Mouse (Mus musculus) lung, postnatal 36 days (tissue): ENCODE measurements at regions not wholly inside any gene's neighbourhood (a gene's known extent, or its start where the extent isn't known, plus 50 kb on each side); places are given as distances from the start of the nearest gene placed in this dataset.

Experiments
- DNase-seq: peaks from one replicate; pipeline ENCODE4 v3.0.0; 2022; ENCODE audit warnings: mixed read lengths

DNA sequence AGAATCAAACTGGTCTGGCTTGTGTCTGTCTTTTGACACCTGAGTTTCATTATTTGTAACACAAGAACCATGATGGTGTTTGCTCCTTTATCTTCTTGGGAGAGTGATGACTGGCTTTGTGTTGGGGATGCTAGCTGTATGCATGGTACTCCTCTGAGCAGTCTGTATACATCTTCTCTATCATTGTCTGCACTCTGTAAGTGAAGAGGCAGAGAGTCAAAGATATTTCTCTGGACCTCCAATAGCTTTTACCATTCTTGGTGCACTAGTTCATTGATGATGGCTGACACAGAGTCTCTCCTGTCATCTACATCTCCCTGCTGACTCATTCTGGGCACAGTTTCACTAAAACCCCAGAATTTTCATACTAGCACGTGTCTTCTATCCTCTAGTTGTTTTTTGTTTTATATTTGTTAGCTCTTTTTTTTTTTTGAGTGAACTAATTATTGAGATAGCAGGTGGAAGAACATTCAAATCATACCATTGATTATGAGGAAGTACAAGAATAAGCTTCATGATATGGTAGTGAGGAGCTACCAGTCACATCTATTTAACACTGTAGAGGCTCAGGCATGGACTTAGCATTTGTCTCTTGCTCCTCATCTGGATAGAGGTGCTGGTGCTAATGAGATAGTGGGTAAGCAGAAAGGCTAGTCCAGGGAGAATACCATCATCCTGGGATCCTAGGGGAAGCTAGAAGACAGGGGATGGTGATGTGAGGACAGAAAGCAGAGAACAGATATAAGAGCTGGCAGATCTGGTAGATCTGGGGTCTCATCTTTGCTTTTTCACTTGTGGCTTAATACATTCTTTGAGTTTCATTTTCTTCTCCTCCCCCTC lies 1402.9 kb upstream of the A1bg start:
- DNase-seq, result no peak

DNA sequence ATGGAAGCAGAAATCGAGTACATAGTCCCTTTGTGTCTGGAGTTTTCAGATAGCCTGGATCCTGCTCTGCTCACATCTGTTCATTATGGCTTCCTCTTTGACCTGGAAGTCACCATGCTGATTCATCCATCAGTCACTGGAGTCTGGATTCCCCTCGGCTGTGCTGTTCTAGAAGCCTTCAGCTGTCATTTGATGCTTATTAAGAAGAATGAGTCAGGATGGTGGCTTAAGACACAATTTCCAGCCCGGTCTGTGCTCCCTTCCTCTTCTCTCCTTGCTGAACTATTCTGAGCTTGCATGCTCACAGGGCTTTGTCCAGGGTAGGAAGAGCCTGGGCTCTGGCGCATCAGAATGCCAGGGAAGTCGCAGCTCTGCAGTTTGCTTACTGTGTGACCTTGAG lies 1398.2 kb upstream of the A1bg start:
- no peak for DNase-seq

DNA sequence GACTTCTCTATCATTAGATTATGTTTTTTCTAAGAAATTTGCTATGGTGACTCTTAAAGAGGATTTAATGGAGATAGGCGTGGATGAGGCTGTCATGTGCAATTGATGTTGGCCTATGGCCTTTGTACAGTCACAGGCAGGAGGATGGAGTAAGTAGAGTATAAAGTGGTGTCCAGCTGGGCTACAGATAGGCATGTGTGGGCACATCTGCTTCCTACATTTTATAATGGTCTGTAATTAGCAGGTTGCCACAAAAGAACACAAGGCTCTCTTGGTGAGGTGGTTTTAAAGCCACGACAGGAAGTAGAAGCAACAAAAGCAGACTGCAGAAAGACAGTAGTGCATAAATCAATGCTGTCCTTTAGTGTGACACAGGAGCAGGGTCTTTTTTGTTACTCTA lies 1391.6 kb upstream of the A1bg start:
- no peak for DNase-seq

DNA sequence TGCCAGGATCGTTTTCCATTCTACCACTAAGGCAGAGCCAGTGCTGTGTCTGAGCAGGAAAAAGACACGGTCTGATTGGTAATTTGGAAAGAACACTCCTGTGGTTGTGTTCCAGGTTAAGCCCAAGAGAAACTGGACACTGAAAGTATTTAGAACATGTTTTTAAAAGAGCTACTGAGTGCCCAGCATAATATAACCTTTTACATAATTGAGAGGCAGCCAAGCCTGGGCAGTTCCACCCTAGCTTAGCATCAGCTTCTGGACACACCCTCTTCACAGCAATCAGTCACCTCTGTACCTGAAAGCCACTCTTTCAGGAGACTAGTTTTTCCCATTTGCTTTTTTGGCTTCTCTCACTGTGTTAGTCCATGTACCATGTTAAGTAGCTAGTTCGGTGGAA lies 1379.4 kb upstream of the A1bg start:
- DNase-seq, result peak; percentile 41

DNA sequence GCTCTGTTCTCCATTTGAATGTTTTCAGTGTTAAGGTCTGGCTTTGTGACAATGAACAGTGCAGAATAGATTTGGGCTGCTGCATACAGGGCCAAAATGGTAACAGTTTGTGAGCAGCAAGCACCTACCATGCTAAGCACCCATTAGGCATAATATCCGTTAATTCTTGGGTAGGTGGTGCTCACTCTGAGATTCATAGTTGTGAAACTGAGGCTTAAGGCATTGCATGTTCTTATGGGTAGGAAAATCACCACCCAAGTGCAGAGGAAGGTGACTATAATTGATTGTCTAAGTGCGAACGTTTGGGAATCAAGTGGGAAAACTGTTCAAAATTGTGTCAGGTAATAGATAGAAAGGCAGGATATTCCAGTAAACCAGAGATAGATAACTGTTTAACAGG lies 1378.8 kb upstream of the A1bg start:
- no peak for DNase-seq

DNA sequence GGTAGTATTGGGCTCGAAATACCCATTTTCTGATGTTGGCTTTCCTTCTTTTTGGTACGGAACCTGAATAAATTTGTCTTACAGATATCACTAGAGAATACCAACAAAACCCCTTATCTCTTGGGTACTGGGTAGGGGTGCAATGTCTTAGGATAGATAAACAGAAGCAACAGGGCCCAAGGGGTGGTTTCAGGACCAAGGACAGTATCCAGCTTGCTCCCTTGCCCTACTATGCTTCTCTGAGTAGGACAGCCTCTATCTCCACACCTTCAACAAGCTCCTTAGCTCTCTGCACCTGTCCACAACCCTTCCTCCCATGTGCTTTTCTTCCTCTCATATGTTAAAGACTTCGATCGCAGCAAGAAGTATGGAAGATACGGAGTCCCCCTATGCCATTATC lies 1374.3 kb upstream of the A1bg start:
- DNase-seq, result no peak

DNA sequence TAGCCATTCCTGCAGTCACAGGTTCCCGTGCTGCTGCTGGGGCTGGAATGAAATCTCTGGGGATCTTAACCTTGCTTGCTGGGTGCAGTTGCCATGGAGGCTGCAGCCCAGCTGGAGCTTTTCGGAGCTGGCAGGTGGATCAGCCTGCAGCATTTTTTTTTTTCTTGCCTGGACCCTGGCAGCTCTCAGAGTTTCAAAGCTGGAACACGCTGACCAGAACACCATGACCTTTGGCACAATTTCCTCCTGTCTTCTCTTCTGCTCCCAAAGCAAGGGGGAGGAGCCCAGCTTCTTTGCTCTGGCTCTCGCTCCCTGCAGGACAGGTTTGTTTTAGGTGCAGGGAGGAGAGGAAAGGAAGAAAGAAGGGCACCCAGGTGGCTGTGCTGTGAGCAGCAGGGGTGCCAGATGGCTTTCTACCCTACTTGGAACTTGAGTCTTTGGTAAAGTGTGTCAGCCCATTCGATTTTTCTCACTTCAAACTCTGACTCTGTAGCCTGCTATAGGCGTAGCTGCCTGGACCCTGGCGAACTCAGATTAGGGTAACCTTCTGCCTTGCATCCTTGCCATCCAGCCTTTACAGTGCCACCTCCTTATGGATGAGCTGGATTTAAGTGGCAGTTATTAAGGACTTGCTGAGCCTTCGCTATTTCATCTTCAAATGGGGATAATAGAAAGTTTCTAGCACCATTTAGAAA lies 1372.6 kb upstream of the A1bg start:
- DNase-seq, result peak; percentile 80

DNA sequence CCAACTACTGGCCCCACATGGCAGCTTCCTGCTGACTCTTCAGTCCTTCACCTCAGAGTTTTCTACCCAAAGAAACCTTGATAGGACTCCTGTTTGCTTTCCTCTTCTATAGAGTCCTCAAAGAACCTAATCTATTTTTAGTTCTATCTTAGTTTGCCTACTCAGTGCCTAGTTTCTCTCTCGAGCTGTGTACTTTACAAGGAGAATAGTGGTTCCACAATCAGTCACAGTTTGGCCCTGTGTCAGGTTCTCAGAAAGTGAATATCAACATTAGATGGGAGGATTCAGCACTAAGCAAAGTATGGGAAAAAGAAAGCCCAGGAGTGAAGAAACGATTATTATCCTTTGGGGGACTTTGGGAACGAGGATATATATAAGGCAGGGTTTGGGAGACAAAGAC lies 1372.0 kb upstream of the A1bg start:
- DNase-seq, result peak; percentile 67

DNA sequence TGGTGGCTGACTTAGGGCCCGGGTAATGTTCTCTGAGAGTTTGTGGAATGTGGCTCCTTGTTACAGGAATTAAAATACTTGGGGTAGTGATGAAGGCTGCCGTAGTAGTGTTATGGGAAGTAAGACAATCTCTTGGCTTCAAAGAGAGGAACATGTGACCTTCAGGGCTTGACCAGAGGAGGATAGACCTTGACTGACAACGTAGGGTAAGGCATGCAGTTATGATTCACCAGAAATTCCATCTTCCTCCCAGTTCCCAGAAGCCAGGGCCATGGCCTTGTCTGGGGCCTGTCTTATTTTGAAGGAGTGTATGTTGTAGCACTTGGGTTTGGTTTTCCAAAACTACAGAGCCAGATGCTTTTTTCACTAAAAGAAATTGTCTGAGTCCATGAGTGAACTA lies 1370.1 kb upstream of the A1bg start:
- DNase-seq, result no peak

DNA sequence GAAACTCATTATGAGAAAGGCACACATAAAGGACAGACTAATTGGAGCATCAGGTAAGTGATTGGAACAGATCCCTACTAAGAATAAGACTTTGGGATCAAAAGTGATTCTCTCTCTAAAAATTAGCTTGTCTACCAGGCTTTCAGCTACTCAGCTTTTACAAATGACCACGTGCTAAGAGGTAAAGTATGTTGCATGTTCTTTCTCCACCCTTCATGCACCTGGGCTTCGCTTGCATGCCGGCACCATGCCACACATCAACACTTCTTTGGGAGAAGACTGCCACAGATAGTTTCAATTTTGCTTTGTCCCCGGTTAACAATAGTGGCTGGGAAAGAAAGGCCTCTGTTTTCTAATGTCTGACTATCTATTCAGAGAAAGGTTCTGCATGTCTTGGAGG lies 1367.9 kb upstream of the A1bg start:
- DNase-seq, result no peak

DNA sequence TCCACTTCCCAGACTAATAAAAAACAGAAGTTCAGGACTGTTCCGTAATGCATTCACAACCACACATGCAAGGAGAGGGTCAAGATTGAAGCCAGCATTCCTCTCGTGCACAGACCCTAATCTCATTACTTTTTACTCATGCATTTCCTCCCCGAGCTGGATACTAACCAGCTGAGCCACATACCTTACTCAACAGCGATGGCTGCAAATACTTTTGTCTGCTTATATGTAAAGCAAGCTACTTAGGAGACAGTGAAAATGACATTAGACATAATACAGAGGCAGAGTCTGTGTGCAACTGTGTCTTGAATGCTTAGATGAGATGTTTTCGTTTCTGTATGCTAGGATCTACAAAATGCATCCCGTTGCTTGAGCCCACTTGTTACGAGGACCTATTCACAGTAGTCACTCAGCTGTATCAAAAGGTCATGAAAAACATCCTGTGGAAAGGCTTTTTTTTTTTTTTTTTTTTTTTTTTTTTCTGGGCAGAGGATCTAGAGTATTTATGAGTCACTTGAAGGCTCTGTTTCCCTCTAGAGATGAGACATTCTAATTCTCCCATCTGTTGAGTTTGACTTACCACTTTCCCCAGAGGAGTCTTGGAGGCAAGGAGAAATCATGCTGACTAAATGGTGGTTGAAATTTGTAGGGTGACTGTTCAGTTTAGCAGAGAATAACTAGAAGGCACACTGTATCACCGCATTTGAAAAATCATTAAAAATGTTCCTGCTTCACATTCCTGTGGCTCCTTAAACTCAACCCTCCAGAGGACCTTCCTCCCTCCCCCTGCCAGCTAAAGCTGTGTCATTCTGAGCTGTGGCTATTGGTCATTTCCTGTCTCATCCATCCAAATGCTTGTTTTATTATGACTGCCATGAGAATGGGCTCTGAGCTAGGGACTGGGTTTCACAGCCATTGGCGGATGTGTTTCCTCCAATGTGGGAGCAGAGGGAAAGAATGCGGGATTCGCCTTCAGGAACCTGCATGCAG lies 1364.1 kb upstream of the A1bg start:
- no peak for DNase-seq

DNA sequence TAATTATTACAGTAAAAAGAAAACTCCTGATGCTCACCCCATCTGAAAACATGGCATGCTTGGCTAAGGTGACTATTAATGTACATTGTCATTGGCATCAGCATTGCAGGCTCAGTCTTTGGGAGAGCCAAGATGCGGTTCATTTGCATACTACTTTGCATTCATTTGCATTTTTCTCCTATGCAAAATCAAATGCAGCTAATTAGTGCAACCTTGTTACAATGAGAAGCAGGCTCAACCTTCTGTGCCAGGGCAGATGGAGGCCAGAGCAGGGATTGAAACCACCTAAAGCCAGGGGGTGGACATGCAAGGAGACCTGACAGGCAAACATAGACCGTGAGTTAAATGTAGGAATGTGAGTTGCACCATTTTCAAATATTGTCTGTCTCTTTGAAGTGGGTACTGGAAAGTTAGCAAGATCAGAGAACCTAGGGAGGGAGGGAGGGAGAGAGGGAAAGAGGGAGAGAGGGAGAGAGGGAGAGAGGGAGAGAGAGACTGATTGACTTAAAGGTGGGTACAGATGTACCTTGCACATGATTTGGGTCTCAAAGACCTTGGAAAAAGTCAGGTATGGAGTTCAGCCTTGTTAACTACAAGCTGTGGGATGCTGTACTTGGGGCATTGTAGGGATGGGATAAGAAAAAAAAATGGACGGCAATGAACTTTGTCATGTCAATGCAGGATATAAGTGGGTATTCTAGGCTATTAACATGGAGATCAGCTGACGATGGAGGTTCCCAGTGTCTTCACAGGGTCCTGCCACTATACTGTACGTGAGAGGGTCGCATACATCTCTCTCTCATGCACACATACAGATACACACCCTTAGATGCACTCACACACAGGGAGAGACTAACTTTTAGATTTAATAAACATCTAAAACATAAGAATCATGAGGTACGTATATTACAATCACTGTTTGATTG lies 1362.1 kb upstream of the A1bg start:
- DNase-seq, result no peak

DNA sequence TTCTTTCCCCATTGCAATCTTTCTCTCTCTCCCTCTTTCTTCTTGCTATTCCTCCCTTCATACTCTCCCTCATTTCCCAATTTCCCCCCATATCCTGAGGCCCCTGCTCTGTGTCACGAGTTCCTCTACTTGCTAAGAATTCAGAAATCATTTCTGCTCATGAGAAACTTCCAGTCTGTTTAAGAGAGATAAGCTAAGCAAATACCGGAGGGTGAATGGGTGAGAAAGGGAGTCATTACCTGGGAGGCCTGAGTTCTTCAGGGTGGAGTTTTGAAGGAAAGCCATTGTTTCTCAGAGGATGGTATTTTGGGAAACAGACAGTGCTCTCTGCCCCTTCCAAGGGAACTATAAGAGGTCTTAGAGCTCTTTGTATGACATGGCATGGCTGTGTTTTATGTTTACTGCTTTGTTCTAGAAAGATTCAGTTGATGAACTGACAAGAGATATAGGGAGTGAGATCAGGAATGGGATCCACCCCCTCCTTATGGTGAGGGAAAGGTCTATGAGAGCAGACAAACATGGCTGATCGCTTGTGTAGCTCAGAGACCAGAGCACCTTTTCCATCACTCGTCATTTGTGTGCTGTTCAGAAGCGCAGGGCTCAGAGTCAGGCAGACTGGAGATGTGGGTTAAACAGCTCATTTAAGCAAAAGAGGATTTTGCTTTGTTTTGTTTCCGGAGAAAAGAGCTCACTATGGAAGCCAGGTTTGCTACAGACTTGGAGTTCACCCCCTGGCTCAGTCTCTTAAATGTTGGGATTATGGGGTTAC lies 1361.0 kb upstream of the A1bg start:
- no peak for DNase-seq

DNA sequence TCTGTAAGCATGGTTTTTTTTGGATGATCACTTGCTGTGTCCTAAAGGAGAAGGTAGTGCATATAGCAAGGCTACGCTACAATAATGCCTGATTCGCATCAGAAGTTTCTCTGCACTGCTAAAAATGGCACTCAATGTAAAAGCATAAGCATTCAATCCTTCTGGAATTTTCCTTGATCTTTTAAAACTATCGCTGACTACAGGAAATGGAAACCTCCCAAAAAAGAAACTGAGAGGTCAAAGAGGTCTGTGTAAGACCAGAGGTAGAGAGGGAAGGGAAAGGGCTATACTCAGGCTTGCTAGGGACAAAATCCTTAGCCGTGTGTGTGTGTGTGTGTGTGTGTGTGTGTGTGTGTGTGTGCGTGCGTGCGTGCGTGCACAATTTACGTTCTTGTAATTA lies 1359.8 kb upstream of the A1bg start:
- no peak for DNase-seq

DNA sequence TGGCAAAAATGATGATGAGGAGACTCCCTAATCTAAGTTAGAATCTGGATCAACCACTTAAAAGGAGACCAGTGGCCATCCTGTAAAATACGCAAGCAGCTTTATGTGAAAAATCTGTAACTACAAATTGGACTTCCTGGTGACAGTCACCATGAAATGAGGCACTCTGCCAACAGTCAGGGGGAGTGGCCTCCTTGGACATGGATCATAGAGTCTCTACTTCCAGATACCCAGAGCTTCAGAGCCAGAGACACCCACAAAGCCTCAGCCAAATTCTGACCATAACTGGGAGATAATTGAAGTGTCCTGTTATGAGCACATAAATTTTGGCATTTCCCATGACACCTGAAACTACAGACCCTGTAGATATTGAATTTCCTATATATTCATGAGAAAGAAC lies 1359.3 kb upstream of the A1bg start:
- DNase-seq, result peak; percentile 35

DNA sequence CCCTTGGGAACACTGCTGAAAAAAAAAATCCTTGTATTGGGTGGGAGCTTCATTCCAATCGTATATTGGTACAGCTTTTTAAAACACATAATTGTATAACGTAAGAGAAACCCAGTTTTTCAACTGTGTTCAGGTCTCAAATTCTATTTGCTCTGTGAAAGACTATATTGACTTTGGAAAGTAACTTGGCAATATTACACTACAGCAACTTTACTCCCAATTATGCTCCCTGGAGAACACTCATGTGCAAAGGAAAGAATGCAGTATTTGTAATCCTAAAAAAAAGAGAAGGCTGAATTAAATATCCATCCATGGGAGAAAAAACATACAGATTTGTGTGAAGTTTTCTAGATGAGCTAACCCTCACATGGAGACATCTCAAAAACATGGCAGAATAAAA lies 1356.7 kb upstream of the A1bg start:
- DNase-seq, result no peak

DNA sequence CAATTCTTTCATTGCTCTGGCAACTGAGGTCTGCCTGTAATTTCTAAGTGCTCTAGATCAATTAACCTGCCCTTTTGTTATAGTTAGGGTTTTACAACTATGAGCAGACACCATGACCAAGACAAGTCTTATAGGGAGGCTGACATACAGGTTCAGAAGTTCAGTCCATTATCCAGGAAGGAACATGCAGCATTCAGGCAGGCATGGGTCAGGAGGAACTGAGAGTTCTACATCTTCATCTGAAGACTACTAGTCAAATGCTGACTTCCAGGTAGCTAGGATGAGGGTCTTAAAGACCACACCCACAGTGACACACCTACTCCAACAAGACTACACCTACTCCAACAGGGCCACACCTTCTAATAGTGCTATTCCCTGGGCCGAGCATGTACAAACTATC lies 1352.0 kb upstream of the A1bg start:
- no peak for DNase-seq

DNA sequence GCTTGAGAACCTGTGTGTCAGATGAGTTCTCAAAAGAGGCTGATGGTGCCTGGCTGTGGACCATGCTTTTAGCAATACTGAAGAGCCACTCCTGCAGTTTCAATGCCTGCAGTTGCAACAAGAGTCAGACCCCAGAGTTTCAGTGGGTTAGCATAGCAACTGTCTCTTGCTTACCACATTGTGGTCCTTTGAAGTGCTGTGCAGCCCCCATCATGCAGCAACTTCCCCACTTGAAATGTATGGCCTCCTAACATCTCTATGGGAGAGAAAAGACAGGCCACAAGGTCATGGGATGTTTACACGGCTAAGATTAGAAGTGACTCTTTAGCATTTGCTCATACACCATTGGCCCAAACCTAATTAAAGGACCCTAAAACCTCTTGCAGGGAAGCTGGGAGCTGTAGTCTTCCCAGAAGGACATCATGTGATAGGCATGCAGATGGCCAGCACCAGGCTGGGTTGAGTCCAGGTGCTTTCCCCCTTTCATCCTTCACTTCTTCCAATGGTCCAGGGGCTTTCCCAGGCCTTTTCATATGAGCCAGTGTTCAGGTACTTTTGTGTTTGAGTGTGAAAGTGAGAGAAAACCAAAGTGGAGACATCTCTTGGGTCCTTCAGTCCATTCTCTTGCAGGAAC lies 1351.2 kb upstream of the A1bg start:
- DNase-seq, result no peak

DNA sequence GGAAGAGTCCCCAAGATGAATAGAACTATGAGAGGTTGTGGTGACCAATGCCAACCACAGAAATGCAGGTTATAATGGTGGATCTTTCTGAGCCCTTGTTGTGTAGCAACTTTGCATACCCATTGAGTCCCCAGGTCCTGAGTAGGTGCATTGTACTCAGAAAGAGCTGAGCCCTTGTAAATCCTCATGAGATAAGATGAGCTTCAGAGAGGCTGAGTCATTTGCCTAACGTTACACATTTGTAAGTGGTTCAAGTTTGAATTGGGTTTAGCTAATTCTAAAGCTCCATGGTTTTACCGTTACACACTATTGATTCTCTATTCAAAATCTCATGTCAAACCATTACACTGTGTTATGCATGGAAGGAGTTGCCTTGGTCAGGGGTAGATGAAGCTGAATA lies 1349.9 kb upstream of the A1bg start:
- DNase-seq, result no peak

DNA sequence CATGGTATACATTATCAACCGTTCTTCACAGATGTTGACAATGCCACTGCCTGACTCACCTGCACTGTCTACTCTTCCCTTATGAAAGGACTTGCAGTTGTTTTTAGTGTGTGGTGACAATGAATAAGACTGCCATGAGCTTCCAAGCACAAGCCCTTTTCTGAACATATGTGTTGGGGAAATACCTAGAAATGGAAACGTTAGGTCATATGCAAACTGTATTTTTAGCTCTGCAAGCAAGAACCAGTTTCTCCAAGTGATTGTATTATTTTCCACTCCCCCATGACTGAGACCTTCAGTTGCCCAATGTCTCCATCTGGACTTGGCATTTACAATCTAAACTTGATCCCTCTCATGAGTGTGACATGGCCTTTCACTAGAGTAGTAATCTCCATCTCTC lies 1348.6 kb upstream of the A1bg start:
- DNase-seq, result no peak

DNA sequence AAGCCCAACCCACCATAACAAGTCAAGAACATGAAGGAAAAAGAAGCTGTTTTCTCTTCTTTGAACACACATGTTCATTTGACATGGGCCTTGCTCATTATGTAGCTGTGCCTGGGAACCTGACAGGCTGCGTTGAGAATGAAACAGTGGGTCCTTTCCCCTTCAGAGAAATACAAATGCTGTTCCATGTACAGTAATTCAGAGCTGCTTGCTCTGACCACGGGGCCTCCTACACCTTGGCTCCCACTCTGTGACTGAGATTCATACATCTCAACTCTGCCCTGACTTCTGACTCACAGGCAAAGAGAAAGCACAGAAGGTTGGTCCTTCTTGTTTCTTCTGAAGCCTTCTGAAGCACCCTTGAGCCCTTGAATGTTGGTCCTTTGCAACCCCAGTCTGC lies 1345.4 kb upstream of the A1bg start:
- no peak for DNase-seq
